8 mouse cellular contexts compared by ENCODE assay signal in the genomic region with DNA sequence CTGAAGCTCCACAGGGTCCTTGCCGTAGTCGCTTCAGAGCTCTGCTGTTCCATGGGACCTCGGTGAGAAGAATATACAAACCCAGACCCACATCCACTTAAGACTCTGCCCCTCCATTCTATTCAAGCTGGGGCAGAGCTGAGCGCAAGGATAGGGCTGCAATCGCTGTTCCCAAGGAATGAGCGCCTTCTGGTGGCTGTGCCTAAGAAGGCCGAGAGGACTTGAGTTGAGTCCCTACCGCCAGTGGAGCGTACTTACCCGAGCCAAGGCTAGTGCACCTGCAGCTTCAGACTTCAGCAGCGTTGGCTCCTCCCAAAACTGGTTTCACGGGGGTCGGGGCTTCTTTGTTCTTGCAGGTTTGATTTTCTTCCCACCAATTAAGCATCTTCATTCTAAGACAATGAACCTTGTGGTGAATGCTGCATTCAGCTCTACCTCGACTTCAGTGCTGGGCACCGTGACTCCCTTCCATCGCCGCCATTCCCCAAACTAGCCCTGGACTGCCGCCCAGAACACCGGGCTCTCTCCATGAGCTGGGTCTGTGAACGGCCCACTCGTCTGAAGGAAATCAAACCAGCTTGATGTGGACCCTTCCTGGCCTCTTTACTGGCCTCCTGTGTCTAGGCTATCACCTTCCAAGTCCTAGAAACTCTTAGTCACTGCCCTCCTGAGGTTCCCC. TPM values are rescaled to one million over a fixed set of nuclear protein-coding genes. Genes with fewer than 3 reads are reported as not detected.
DNase-seq lines count a peak whose midpoint lies in the region; ATAC-seq and TF ChIP-seq lines count a peak whose summit lies in the region.

No protein-coding gene starts in this region.

- H3K4me1 ChIP-seq in heart, postnatal 0 days (ENCODE audit: control insufficient read depth, insufficient read depth) = no peaks in the 10 kb centered on the region
- peaks cover 5% of the 10 kb centered on the region for H3K4me1 ChIP-seq in hindbrain, embryonic 13.5 days (replicated peaks)
- 0 out of 2 replicates have a peak, but pooled peaks cover 3% of the 10 kb centered on the region for H3K4me1 ChIP-seq in neural tube, embryonic 13.5 days (replicated peaks)

- no peak; the same call in 1 of the 2 replicates for ATAC-seq in heart, postnatal 0 days (ENCODE audit: insufficient read depth, low read depth)
- peak; percentile 97 for ATAC-seq in common myeloid progenitor, adult 5-6 weeks (replicated peaks; ENCODE audit: low read depth, poor library complexity, severe bottlenecking)
- ATAC-seq in hindbrain, embryonic 13.5 days (ENCODE audit: low FRiP score) = peak; percentile 65
- peak; percentile 52 for ATAC-seq in neural tube, embryonic 13.5 days (ENCODE audit: low read depth)
- ATAC-seq in activated CD4-positive, CD25-positive, alpha-beta regulatory T cell, adult 4 months = no peak

- intact Hi-C loops in heart, postnatal 25 days (cut with DNase I) = no loop called here
- intact Hi-C loops in left cerebral cortex, postnatal 14 days (cut with DNase I) = no loop called here

- H3K9me3 ChIP-seq in heart, postnatal 0 days (replicated peaks; ENCODE audit: control insufficient read depth, low read length) = 0 out of 2 replicates have a peak, but pooled peaks cover 3% of the 10 kb centered on the region
- H3K9me3 ChIP-seq in hindbrain, embryonic 13.5 days = 0 out of 2 replicates have a peak, but pooled peaks cover 4% of the 10 kb centered on the region
- H3K9me3 ChIP-seq in neural tube, embryonic 13.5 days = 0 out of 2 replicates have a peak, but pooled peaks cover 4% of the 10 kb centered on the region

- H3K36me3 ChIP-seq in heart, postnatal 0 days (replicated peaks; ENCODE audit: control insufficient read depth, insufficient read depth, low read length) = no peaks in the 10 kb centered on the region
- H3K36me3 ChIP-seq in hindbrain, embryonic 13.5 days = no peaks in the 10 kb centered on the region
- no peaks in the 10 kb centered on the region for H3K36me3 ChIP-seq in neural tube, embryonic 13.5 days

- TF ChIP-seq CTCF in heart, postnatal 0 days (IDR thresholded peaks at IDR 0.05; ENCODE audit: low read depth) = peak; percentile 58

- H3K27me3 ChIP-seq in heart, postnatal 0 days (ENCODE audit: control insufficient read depth, insufficient read depth, low read length) = peaks cover 19% of the 10 kb centered on the region
- H3K27me3 ChIP-seq in hindbrain, embryonic 13.5 days = peaks cover 11% of the 10 kb centered on the region; the same call in 1 of the 2 replicates
- peaks cover 24% of the 10 kb centered on the region for H3K27me3 ChIP-seq in neural tube, embryonic 13.5 days

- no peak overlapping the region for H3K4me2 ChIP-seq in heart, postnatal 0 days (ENCODE audit: low read depth, low read length)
- no peak overlapping the region for H3K4me2 ChIP-seq in hindbrain, embryonic 13.5 days
- H3K4me2 ChIP-seq in neural tube, embryonic 13.5 days = no peak overlapping the region

- H3K9ac ChIP-seq in heart, postnatal 0 days (replicated peaks; ENCODE audit: low read depth, low read length) = no peak overlapping the region
- no peak overlapping the region for H3K9ac ChIP-seq in hindbrain, embryonic 13.5 days
- no peak overlapping the region for H3K9ac ChIP-seq in neural tube, embryonic 13.5 days

- DNase-seq in heart, postnatal 0 days (ENCODE audit: low spot score) = peak; percentile 15
- no peak for DNase-seq in heart, postnatal 25 days (ENCODE audit: low spot score)
- DNase-seq in NIH3T3 (ENCODE audit: low read depth) = peak; percentile 61
- DNase-seq in left cerebral cortex, postnatal 14 days (ENCODE audit: low spot score in 2 of 2) = peak; percentile 75 to 78

- H3K27ac ChIP-seq in heart, postnatal 0 days (ENCODE audit: low read depth) = no peak overlapping the region
- H3K27ac ChIP-seq in hindbrain, embryonic 13.5 days = no peak overlapping the region
- no peak overlapping the region for H3K27ac ChIP-seq in neural tube, embryonic 13.5 days (replicated peaks)

- TF ChIP-seq EP300 in heart, postnatal 0 days (IDR thresholded peaks at IDR 0.05; ENCODE audit: low read depth) = no peak

- no peak overlapping the region for H3K4me3 ChIP-seq in heart, postnatal 0 days (ENCODE audit: low read depth, low read length)
- H3K4me3 ChIP-seq in hindbrain, embryonic 13.5 days = no peak overlapping the region
- H3K4me3 ChIP-seq in neural tube, embryonic 13.5 days = no peak overlapping the region

- WGBS in heart, postnatal 0 days = 15% methylated on average over 21 of the region's 21 CpGs
- 13% methylated on average over 21 of the region's 21 CpGs for WGBS in hindbrain, embryonic 13.5 days
- 12% methylated on average over 21 of the region's 21 CpGs for WGBS in neural tube, embryonic 13.5 days

RNA-seq across cellular contexts. Expression of gene Iglon5, which starts 5.6 kb away (rescaled TPM):
- total RNA-seq in heart, postnatal 0 days (2014; rRNA removed; ENCODE audit: low replicate concordance) = 0.08 TPM in 1 of 2 replicates, not detected in the other
- not detected in 2 replicates for polyA plus RNA-seq in heart, postnatal 0 days (2015; fragmentation: Nextera tagmentation; extraction: Ambion mirVana)
- under 1 TPM; 0.13 to 0.22 TPM for total RNA-seq in heart, postnatal 25 days (2021)
- total RNA-seq in common myeloid progenitor, adult 5-6 weeks (2017) = not detected in 2 replicates
- 7.3 and 7.8 TPM in 2 replicates for polyA plus RNA-seq in hindbrain, embryonic 13.5 days (2015; fragmentation: Nextera tagmentation; extraction: Ambion mirVana)
- 10 to 100 TPM; 42.7 to 46.3 TPM for total RNA-seq in left cerebral cortex, postnatal 14 days (2021)
- 8.6 TPM in 2 replicates for polyA plus RNA-seq in neural tube, embryonic 13.5 days (2015; fragmentation: Nextera tagmentation; extraction: Ambion mirVana)
- polyA plus RNA-seq in activated CD4-positive, CD25-positive, alpha-beta regulatory T cell, adult 4 months (2017; shearing (Covaris generic)) = not detected

RNA-seq across cellular contexts. Expression of gene 4931406B18Rik, which starts 10.3 kb away (rescaled TPM):
- total RNA-seq in heart, postnatal 0 days (2014; rRNA removed; ENCODE audit: low replicate concordance) = not detected in 2 replicates
- not detected in 2 replicates for polyA plus RNA-seq in heart, postnatal 0 days (2015; fragmentation: Nextera tagmentation; extraction: Ambion mirVana)
- not detected for total RNA-seq in heart, postnatal 25 days (2021)
- total RNA-seq in common myeloid progenitor, adult 5-6 weeks (2017) = not detected in 2 replicates
- polyA plus RNA-seq in hindbrain, embryonic 13.5 days (2015; fragmentation: Nextera tagmentation; extraction: Ambion mirVana) = not detected in 2 replicates
- not detected for total RNA-seq in left cerebral cortex, postnatal 14 days (2021)
- not detected in 2 replicates for polyA plus RNA-seq in neural tube, embryonic 13.5 days (2015; fragmentation: Nextera tagmentation; extraction: Ambion mirVana)
- not detected for polyA plus RNA-seq in activated CD4-positive, CD25-positive, alpha-beta regulatory T cell, adult 4 months (2017; shearing (Covaris generic))

RNA-seq across cellular contexts. Expression of gene Vsig10l, which starts 32.5 kb away (rescaled TPM):
- 3.9 and 17.7 TPM in 2 replicates for total RNA-seq in heart, postnatal 0 days (2014; rRNA removed; ENCODE audit: low replicate concordance)
- polyA plus RNA-seq in heart, postnatal 0 days (2015; fragmentation: Nextera tagmentation; extraction: Ambion mirVana) = 2.9 and 3.1 TPM in 2 replicates
- 1 to 10 TPM in 1 of 2 experiments, under 1 TPM in 1; 0.81 to 1.8 TPM for total RNA-seq in heart, postnatal 25 days (2021)
- total RNA-seq in common myeloid progenitor, adult 5-6 weeks (2017) = 3.9 and 8.6 TPM in 2 replicates
- 9.6 and 10.8 TPM in 2 replicates for polyA plus RNA-seq in hindbrain, embryonic 13.5 days (2015; fragmentation: Nextera tagmentation; extraction: Ambion mirVana)
- total RNA-seq in left cerebral cortex, postnatal 14 days (2021) = 1 to 10 TPM; 3.3 to 4.6 TPM
- 8.1 and 9.6 TPM in 2 replicates for polyA plus RNA-seq in neural tube, embryonic 13.5 days (2015; fragmentation: Nextera tagmentation; extraction: Ambion mirVana)
- 1 to 10 TPM; 1.2 to 4.3 TPM for polyA plus RNA-seq in activated CD4-positive, CD25-positive, alpha-beta regulatory T cell, adult 4 months (2017; shearing (Covaris generic))

RNA-seq across cellular contexts. Expression of gene Cd33, which starts 48.7 kb away (rescaled TPM):
- total RNA-seq in heart, postnatal 0 days (2014; rRNA removed; ENCODE audit: low replicate concordance) = 0.15 and 2.3 TPM in 2 replicates
- polyA plus RNA-seq in heart, postnatal 0 days (2015; fragmentation: Nextera tagmentation; extraction: Ambion mirVana) = 0.37 and 1.4 TPM in 2 replicates
- 1 to 10 TPM; 3.2 to 3.4 TPM for total RNA-seq in heart, postnatal 25 days (2021)
- total RNA-seq in common myeloid progenitor, adult 5-6 weeks (2017) = 3.9 and 5.8 TPM in 2 replicates
- 0.71 and 0.91 TPM in 2 replicates for polyA plus RNA-seq in hindbrain, embryonic 13.5 days (2015; fragmentation: Nextera tagmentation; extraction: Ambion mirVana)
- total RNA-seq in left cerebral cortex, postnatal 14 days (2021) = 1 to 10 TPM; 5.7 to 6.1 TPM
- polyA plus RNA-seq in neural tube, embryonic 13.5 days (2015; fragmentation: Nextera tagmentation; extraction: Ambion mirVana) = 1.5 and 1.6 TPM in 2 replicates
- polyA plus RNA-seq in activated CD4-positive, CD25-positive, alpha-beta regulatory T cell, adult 4 months (2017; shearing (Covaris generic)) = not detected

RNA-seq across cellular contexts. Expression of gene Gm45233, which starts 51.6 kb away (rescaled TPM):
- not detected in 2 replicates for total RNA-seq in heart, postnatal 0 days (2014; rRNA removed; ENCODE audit: low replicate concordance)
- polyA plus RNA-seq in heart, postnatal 0 days (2015; fragmentation: Nextera tagmentation; extraction: Ambion mirVana) = 0.52 and 0.60 TPM in 2 replicates
- total RNA-seq in heart, postnatal 25 days (2021) = under 1 TPM; 0.39 to 0.61 TPM
- total RNA-seq in common myeloid progenitor, adult 5-6 weeks (2017) = 2.6 and 8.0 TPM in 2 replicates
- polyA plus RNA-seq in hindbrain, embryonic 13.5 days (2015; fragmentation: Nextera tagmentation; extraction: Ambion mirVana) = 0.39 TPM in 2 replicates
- 1 to 10 TPM in 1 of 2 experiments, under 1 TPM in 1; 0.86 to 2.0 TPM for total RNA-seq in left cerebral cortex, postnatal 14 days (2021)
- polyA plus RNA-seq in neural tube, embryonic 13.5 days (2015; fragmentation: Nextera tagmentation; extraction: Ambion mirVana) = 0.40 TPM in 1 of 2 replicates, not detected in the other
- not detected for polyA plus RNA-seq in activated CD4-positive, CD25-positive, alpha-beta regulatory T cell, adult 4 months (2017; shearing (Covaris generic))

Comparison
In these comparisons a context has a peak if more than half of its experiments do, and no peak if none do; other contexts are left out.
1. ATAC-seq: peak in common myeloid progenitor, adult 5-6 weeks (single experiment), hindbrain, embryonic 13.5 days (single experiment) and neural tube, embryonic 13.5 days (single experiment); none in heart, postnatal 0 days (single experiment) and activated CD4-positive, CD25-positive, alpha-beta regulatory T cell, adult 4 months (single experiment).
2. RNA of gene Iglon5, which starts 5.6 kb away (total RNA-seq): 42.7 to 46.3 TPM in left cerebral cortex, postnatal 14 days; 0.13 to 0.22 TPM in heart, postnatal 25 days, 0.08 TPM in heart, postnatal 0 days and not detected in common myeloid progenitor, adult 5-6 weeks; every median in the first group is over 10 times any median in the second.